Mouse (Mus musculus) heart, adult 2 months (tissue): ENCODE data around the gene Cadm1.

Experiments used
- CTCF ChIP-seq: fragments of 200-600 bp; IDR thresholded peaks from 2 replicates; pipeline ENCODE4 v1.8.1; 2022; ENCODE audit warnings: antibody characterized with exemption, mild to moderate bottlenecking, moderate library complexity
- EP300 ChIP-seq: fragments of 200-500 bp; IDR thresholded peaks from 2 replicates; pipeline ENCODE4 v1.6.1; 2011; ENCODE audit warnings: low read depth, low read length, control low read depth; ENCODE audit not compliant: insufficient read depth
- POLR2A ChIP-seq: fragments of 200-500 bp; IDR thresholded peaks from 2 replicates; pipeline ENCODE4 v1.6.1; 2011; ENCODE audit warnings: mild to moderate bottlenecking, low read depth, low read length, control low read depth; ENCODE audit not compliant: insufficient read depth

- TF ChIP-seq EP300 (0 out of 2 replicates have a peak, but pooled peaks have one; percentile 9), CTCF (peak; percentile 65), POLR2A (peak; percentile 82)
Measured at GRCm38 (mm10) chr9:47529602-47530450, at the start of gene Cadm1.
